Mouse (Mus musculus) myocyte (in vitro differentiated cells): ENCODE measurements around the gene Faap100.

ENCODE experiments used
- CEBPB ChIP-seq: IDR thresholded peaks from 2 replicates; pipeline ENCODE4 v1.6.1; 2011; ENCODE audit warnings: mild to moderate bottlenecking, moderate library complexity; ENCODE audit not compliant: poor library complexity, insufficient read depth, severe bottlenecking
- E2F4 ChIP-seq: IDR thresholded peaks from one replicate; pipeline ENCODE4 v1.6.1; 2011; ENCODE audit warnings: mild to moderate bottlenecking, control low read depth, moderate library complexity; ENCODE audit not compliant: insufficient read depth
- MAX ChIP-seq: IDR thresholded peaks from one replicate; pipeline ENCODE4 v1.6.1; 2011; ENCODE audit warnings: low read depth, mild to moderate bottlenecking, control low read depth
- MYOD1 ChIP-seq, 3 experiments: IDR thresholded peaks; one replicate each; pipeline ENCODE4 v1.6.1; 2011; ENCODE audit warnings: control low read depth in 2 of 3, low read depth in 2 of 3, mild to moderate bottlenecking in 2 of 3, moderate library complexity in 1 of 3; ENCODE audit not compliant: insufficient read length in 2 of 3, control insufficient read depth in 1 of 3
- MYOG ChIP-seq, 3 experiments: IDR thresholded peaks; one replicate each; pipeline ENCODE4 v1.6.1; 2011; ENCODE audit warnings: control low read depth in 2 of 3, low read depth in 2 of 3, mild to moderate bottlenecking in 2 of 3; ENCODE audit not compliant: insufficient read length in 2 of 3, control insufficient read depth in 1 of 3, insufficient read depth in 1 of 3
- POLR2A ChIP-seq: IDR thresholded peaks from one replicate; pipeline ENCODE4 v1.6.1; 2011; ENCODE audit warnings: low read depth, mild to moderate bottlenecking, control low read depth, moderate library complexity; ENCODE audit not compliant: insufficient read length
- POLR2AphosphoS2 ChIP-seq: IDR thresholded peaks from one replicate; pipeline ENCODE4 v1.6.1; 2011; ENCODE audit warnings: low read depth, control low read depth; ENCODE audit not compliant: insufficient read length
- REST ChIP-seq: IDR thresholded peaks from one replicate; pipeline ENCODE4 v1.6.1; 2011; ENCODE audit warnings: mild to moderate bottlenecking, control low read depth, moderate library complexity; ENCODE audit not compliant: insufficient read depth, insufficient read length
- SRF ChIP-seq: IDR thresholded peaks from one replicate; pipeline ENCODE4 v1.6.1; 2011; ENCODE audit warnings: low read depth; ENCODE audit not compliant: control insufficient read depth, insufficient read length
- TCF12 ChIP-seq: IDR thresholded peaks from one replicate; pipeline ENCODE4 v1.6.1; 2011; ENCODE audit warnings: mild to moderate bottlenecking, control low read depth; ENCODE audit not compliant: poor library complexity, insufficient read depth, severe bottlenecking
- TCF3 ChIP-seq: IDR thresholded peaks from one replicate; pipeline ENCODE4 v1.6.1; 2011; ENCODE audit warnings: low read depth, control low read depth; ENCODE audit not compliant: insufficient read length
- USF1 ChIP-seq: IDR thresholded peaks from one replicate; pipeline ENCODE4 v1.6.1; 2011; ENCODE audit warnings: low read depth, mild to moderate bottlenecking, control low read depth, moderate library complexity

DNA sequence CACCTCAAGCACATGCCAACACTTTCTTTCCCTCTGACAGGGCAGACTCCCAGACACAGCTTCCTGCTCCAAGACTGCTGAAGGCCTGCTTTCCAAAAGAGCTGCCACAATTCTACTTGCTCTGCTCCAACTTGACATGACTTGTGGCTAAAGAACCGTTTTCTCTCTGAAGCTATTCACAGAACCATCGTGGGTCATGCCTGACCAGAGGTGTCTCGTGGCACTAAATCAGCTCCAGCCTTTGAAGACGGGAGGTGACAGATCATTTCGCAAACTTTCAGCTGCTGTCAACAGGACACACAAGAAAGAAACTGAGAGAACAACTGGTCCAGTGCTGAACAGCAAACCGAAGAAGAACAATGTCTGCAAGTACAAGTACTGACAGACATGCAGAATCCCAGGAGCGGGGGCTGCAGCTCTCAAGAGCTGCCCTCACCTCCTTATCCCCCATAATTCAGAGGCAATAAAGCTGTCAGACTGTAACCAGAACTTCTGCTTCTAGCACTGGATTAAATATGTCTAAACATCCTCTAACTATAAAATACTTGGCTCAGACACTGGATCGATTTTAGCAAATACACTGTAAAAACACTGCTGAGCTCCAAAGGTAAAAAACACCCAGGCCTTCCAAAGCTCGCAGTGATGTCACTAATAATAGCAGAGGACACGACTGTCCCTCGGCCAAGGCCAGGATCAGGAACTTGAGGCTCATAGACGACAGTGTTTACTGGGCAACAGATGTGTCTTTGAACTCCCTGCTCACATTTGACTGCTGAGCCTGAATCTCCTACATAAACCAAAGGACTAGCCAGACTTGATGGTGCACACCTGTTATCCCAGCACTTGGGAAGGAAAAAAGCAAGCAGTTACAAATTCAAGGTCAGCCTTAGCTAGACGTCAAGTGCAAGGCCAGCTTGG, 44.3 kb upstream of the Faap100 start:
- TF ChIP-seq POLR2A (no peak), MYOD1 (IDR thresholded peaks at IDR 0.05; ENCODE audit: control insufficient read depth in 1 of 3, insufficient read length in 2 of 3, low read depth in 2 of 3) (no peak), MAX (no peak), CEBPB (no peak), E2F4 (no peak), TCF12 (no peak), USF1 (no peak), POLR2AphosphoS2 (no peak), MYOG (IDR thresholded peaks at IDR 0.05; ENCODE audit: control insufficient read depth in 1 of 3, insufficient read depth in 1 of 3, insufficient read length in 2 of 3, low read depth in 2 of 3) (no peak), SRF (no peak), REST (no peak), TCF3 (no peak)
